Mouse (Mus musculus): ENCODE measurements around the gene Sez6.

The Sez6 gene

GRCm38 (mm10) chr11:77974325-77974724 lies 43.7 kb downstream of the Sez6 start:
- Histone ChIP-seq H3K4me1 (replicated peaks; ENCODE audit: low read depth, low read length) (peaks cover 23% of the 10 kb centered on the region), H3K4me3 (replicated peaks; ENCODE audit: low read length) (peak overlapping the region; percentile 4; the same call in 1 of the 2 replicates), H3K36me3 (ENCODE audit: insufficient read depth, low read length) (no peaks in the 10 kb centered on the region), H3K27me3 (ENCODE audit: insufficient read depth, low read length) (peaks cover 80% of the 10 kb centered on the region), H3K9me3 (ENCODE audit: low read length) (no peaks in the 10 kb centered on the region)
- TF ChIP-seq CTCF (conservative IDR thresholded peaks at IDR 0.05; ENCODE audit: low read length) (no peak), NANOG (IDR thresholded peaks at IDR 0.05; ENCODE audit: borderline replicate concordance, low read length) (no peak), POU5F1 (IDR thresholded peaks at IDR 0.05; ENCODE audit: borderline replicate concordance, low read length) (no peak)

GRCm38 (mm10) chr11:77975873-77976272 lies 45.3 kb downstream of the Sez6 start:
- Histone ChIP-seq H3K36me3 (ENCODE audit: insufficient read depth, low read length) (no peaks in the 10 kb centered on the region), H3K4me1 (replicated peaks; ENCODE audit: low read depth, low read length) (peaks cover 28% of the 10 kb centered on the region), H3K27me3 (ENCODE audit: insufficient read depth, low read length) (peaks cover 70% of the 10 kb centered on the region), H3K4me3 (replicated peaks; ENCODE audit: low read length) (no peak overlapping the region), H3K9me3 (ENCODE audit: low read length) (no peaks in the 10 kb centered on the region)
- TF ChIP-seq CTCF (conservative IDR thresholded peaks at IDR 0.05; ENCODE audit: low read length), result no peak
- TF ChIP-seq NANOG (IDR thresholded peaks at IDR 0.05; ENCODE audit: borderline replicate concordance, low read length), result no peak
- TF ChIP-seq POU5F1 (IDR thresholded peaks at IDR 0.05; ENCODE audit: borderline replicate concordance, low read length), result no peak

GRCm38 (mm10) chr11:77978161-77978560 lies 47.6 kb downstream of the Sez6 start:
- H3K36me3 ChIP-seq (ENCODE audit: insufficient read depth, low read length), result no peaks in the 10 kb centered on the region
- TF ChIP-seq POU5F1 (IDR thresholded peaks at IDR 0.05; ENCODE audit: borderline replicate concordance, low read length), result no peak
- no peak; the same call in 1 of the 2 replicates for TF ChIP-seq CTCF (conservative IDR thresholded peaks at IDR 0.05; ENCODE audit: low read length)
- no peak for TF ChIP-seq NANOG (IDR thresholded peaks at IDR 0.05; ENCODE audit: borderline replicate concordance, low read length)
- peaks cover 30% of the 10 kb centered on the region for H3K4me1 ChIP-seq (replicated peaks; ENCODE audit: low read depth, low read length)

GRCm38 (mm10) chr11:77979221-77979809 lies 48.7 kb downstream of the Sez6 start:
- Histone ChIP-seq H3K4me1 (replicated peaks; ENCODE audit: low read depth, low read length) (peaks cover 27% of the 10 kb centered on the region), H3K4me3 (replicated peaks; ENCODE audit: low read length) (no peak overlapping the region), H3K9me3 (ENCODE audit: low read length) (no peaks in the 10 kb centered on the region), H3K27me3 (ENCODE audit: insufficient read depth, low read length) (peaks cover 44% of the 10 kb centered on the region), H3K36me3 (ENCODE audit: insufficient read depth, low read length) (no peaks in the 10 kb centered on the region)
- no peak for TF ChIP-seq POU5F1 (IDR thresholded peaks at IDR 0.05; ENCODE audit: borderline replicate concordance, low read length)
- TF ChIP-seq NANOG (IDR thresholded peaks at IDR 0.05; ENCODE audit: borderline replicate concordance, low read length), result no peak
- no peak for TF ChIP-seq CTCF (conservative IDR thresholded peaks at IDR 0.05; ENCODE audit: low read length)

More at GRCm38 (mm10) chr11:77978161-77978560, 47.6 kb downstream of the Sez6 start:
- Histone ChIP-seq H3K9me3 (ENCODE audit: low read length) (no peaks in the 10 kb centered on the region), H3K4me3 (replicated peaks; ENCODE audit: low read length) (no peak overlapping the region), H3K27me3 (ENCODE audit: insufficient read depth, low read length) (peaks cover 55% of the 10 kb centered on the region)

DNA sequence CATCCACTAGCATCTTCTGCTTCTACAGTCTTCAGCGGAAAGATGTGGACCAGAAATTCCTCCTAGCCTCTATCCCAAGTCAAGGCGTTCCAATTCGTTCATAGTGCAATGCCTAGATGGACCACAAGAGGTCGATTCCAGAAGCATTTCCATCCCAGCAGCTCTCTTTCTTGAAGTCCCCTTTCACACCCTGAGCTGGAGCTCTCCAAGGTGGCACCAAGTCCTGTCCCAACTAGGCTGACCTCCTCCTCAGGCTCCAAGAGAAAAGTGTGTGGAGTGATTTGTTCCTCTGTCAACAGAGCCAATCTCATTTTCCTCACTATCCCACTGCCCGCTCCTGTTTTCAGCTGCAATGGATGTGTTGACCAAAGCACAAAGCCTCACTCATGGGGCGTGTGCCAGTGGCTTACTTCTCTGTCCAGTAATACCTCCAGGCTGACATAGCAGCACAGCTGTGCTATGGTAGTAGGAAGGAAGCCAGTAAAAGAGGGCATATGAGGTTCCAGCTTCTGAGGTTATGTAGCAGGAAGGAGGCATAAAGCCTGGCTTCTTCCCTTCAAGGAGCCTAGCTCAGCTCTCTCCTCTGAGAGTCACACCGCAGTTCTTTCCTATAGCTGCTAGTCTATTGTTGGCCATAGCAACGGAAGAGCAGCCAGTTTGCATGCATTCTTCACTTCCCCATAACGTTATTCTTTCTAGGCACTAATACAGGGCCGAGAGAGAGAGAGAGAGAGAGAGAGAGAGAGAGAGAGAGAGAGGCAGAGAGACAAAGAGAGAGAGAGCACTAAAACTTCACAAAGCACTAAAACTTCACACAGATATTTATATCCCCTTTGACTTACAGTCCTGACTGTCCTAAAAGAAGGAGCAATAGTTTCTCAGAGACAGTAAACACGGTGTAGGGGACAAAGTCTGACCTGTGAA lies 49.9 kb downstream of the Sez6 start:
- Histone ChIP-seq H3K27me3 (ENCODE audit: insufficient read depth, low read length) (peaks cover 31% of the 10 kb centered on the region), H3K4me1 (replicated peaks; ENCODE audit: low read depth, low read length) (peaks cover 32% of the 10 kb centered on the region), H3K36me3 (ENCODE audit: insufficient read depth, low read length) (no peaks in the 10 kb centered on the region), H3K9me3 (ENCODE audit: low read length) (no peaks in the 10 kb centered on the region), H3K4me3 (replicated peaks; ENCODE audit: low read length) (no peak overlapping the region)
- TF ChIP-seq POU5F1 (IDR thresholded peaks at IDR 0.05; ENCODE audit: borderline replicate concordance, low read length), result no peak
- peak; percentile 89 for TF ChIP-seq CTCF (conservative IDR thresholded peaks at IDR 0.05; ENCODE audit: low read length)

DNA sequence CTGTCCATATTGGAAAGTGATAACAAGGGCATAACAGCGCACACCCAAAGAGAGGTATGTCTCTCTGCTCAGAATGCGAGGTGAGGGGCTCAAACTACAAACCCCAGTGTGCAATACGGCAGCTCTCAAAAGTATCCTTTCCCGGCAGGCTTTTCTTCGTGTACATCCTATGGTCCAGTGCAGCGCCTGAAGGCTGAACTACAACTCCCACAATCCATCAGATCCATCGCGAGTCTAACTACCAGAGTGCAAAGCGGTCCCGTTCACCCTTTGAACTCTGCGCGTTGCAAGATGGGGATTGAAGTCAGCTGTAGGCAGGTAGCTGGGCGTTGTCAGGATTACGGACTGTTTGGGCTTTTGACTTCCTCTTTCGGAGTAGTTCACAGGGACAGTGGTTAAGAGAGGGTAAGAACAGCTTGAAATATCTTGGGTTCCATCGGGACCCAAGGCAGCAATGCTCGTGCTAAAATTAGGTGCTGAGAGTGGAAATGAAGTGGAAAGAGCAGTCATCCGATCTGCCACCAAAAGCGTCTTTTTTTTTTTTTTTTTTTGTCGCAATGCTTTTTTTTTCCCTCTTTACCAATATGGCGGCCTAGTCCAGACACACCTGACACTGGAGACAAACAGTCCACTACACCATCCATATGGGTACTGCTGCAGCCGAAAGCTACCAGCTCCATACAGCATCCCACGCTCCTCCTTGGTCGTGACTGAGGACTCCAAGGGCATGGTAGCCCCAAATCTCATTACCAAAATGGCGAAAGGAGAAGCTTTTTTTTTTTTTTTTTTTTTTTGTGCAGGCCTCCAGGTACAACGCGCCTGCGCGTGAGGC lies 51.2 kb downstream of the Sez6 start:
- H3K9me3 ChIP-seq (ENCODE audit: low read length), result no peaks in the 10 kb centered on the region
- H3K36me3 ChIP-seq (ENCODE audit: insufficient read depth, low read length), result peaks cover 12% of the 10 kb centered on the region
- H3K27me3 ChIP-seq (ENCODE audit: insufficient read depth, low read length), result peaks cover 23% of the 10 kb centered on the region
- H3K4me1 ChIP-seq (replicated peaks; ENCODE audit: low read depth, low read length), result peaks cover 37% of the 10 kb centered on the region
- TF ChIP-seq NANOG (IDR thresholded peaks at IDR 0.05; ENCODE audit: borderline replicate concordance, low read length) (peak; percentile 24; the same call in 1 of the 2 replicates), CTCF (conservative IDR thresholded peaks at IDR 0.05; ENCODE audit: low read length) (no peak)
- peak overlapping the region; percentile 85 for H3K4me3 ChIP-seq (replicated peaks; ENCODE audit: low read length)

- Histone ChIP-seq H3K27me3 (ENCODE audit: insufficient read depth, low read length) (peaks cover 17% of the 10 kb centered on the region), H3K9me3 (ENCODE audit: low read length) (no peaks in the 10 kb centered on the region), H3K4me3 (replicated peaks; ENCODE audit: low read length) (peak within 1 kb of the TSS; percentile 97), H3K4me1 (replicated peaks; ENCODE audit: low read depth, low read length) (peaks cover 44% of the 10 kb centered on the region), H3K36me3 (ENCODE audit: insufficient read depth, low read length) (peaks cover 18% of the 10 kb centered on the region)
- TF ChIP-seq POU5F1 (IDR thresholded peaks at IDR 0.05; ENCODE audit: borderline replicate concordance, low read length) (no peak), CTCF (conservative IDR thresholded peaks at IDR 0.05; ENCODE audit: low read length) (no peak), NANOG (IDR thresholded peaks at IDR 0.05; ENCODE audit: borderline replicate concordance, low read length) (no peak)
These were observed 51.9 kb downstream of the Sez6 start, which contains the start of gene Phf12 for GRCm38 (mm10) chr11:77982441-77982905. Phf12 (plus strand) TSS chr11:77982754.

All from E14TG2a.4 (cell line).